Mouse (Mus musculus): ENCODE measurements around the gene Ermp1.

Gene Ermp1

GRCm38 (mm10) chr19:29647651-29648549 is at the start of gene Ermp1:
Gene Ermp1, minus strand, starts transcription at chr19:29648415.
- DNase-seq (ENCODE audit: low read depth): peak; percentile 96

- no peak for DNase-seq (ENCODE audit: low read depth)
Observed at GRCm38 (mm10) chr19:29697245-29697874, 49.1 kb upstream of the Ermp1 start, which contains the start of gene Mlana. Gene Mlana, plus strand, starts transcription at chr19:29697824.

GRCm38 (mm10) chr19:29696840-29697239 is 48.6 kb upstream of the Ermp1 start:
- no peak for DNase-seq (ENCODE audit: low read depth)

GRCm38 (mm10) chr19:29696309-29696708 is 48.1 kb upstream of the Ermp1 start:
- no peak for DNase-seq (ENCODE audit: low read depth)

GRCm38 (mm10) chr19:29695071-29695470 is 46.9 kb upstream of the Ermp1 start:
- DNase-seq (ENCODE audit: low read depth): no peak

- DNase-seq (ENCODE audit: low read depth): peak; percentile 85
Observed at GRCm38 (mm10) chr19:29683844-29684540, 35.8 kb upstream of the Ermp1 start.

GRCm38 (mm10) chr19:29680182-29681152 is 32.3 kb upstream of the Ermp1 start:
- DNase-seq (ENCODE audit: low read depth): no peak

GRCm38 (mm10) chr19:29678181-29678778 is 30.1 kb upstream of the Ermp1 start:
- no peak for DNase-seq (ENCODE audit: low read depth)

- DNase-seq (ENCODE audit: low read depth): no peak
Observed at GRCm38 (mm10) chr19:29676479-29677193, 28.4 kb upstream of the Ermp1 start.

- DNase-seq (ENCODE audit: low read depth): no peak
Observed at GRCm38 (mm10) chr19:29675562-29676078, 27.4 kb upstream of the Ermp1 start.

- DNase-seq (ENCODE audit: low read depth): no peak
Observed at GRCm38 (mm10) chr19:29674946-29675345, 26.7 kb upstream of the Ermp1 start.

- DNase-seq (ENCODE audit: low read depth): no peak
Observed at GRCm38 (mm10) chr19:29672660-29673059, 24.4 kb upstream of the Ermp1 start.

GRCm38 (mm10) chr19:29671160-29671559 is 22.9 kb upstream of the Ermp1 start:
- no peak for DNase-seq (ENCODE audit: low read depth)

GRCm38 (mm10) chr19:29670247-29670646 is 22.0 kb upstream of the Ermp1 start:
- no peak for DNase-seq (ENCODE audit: low read depth)

- DNase-seq (ENCODE audit: low read depth): no peak
Observed at GRCm38 (mm10) chr19:29668135-29668534, 19.9 kb upstream of the Ermp1 start.

GRCm38 (mm10) chr19:29666965-29667594 is 18.9 kb upstream of the Ermp1 start:
- no peak for DNase-seq (ENCODE audit: low read depth)

- DNase-seq (ENCODE audit: low read depth): no peak
Observed at GRCm38 (mm10) chr19:29666164-29666563, 17.9 kb upstream of the Ermp1 start.

- no peak for DNase-seq (ENCODE audit: low read depth)
Observed at GRCm38 (mm10) chr19:29664934-29665333, 16.7 kb upstream of the Ermp1 start.

GRCm38 (mm10) chr19:29663780-29664179 is 15.6 kb upstream of the Ermp1 start:
- no peak for DNase-seq (ENCODE audit: low read depth)

All from naive thymus-derived CD4-positive, alpha-beta T cell, adult 2 months (primary cell).